12 mouse cellular contexts compared by ENCODE assay signal in the genomic region with DNA sequence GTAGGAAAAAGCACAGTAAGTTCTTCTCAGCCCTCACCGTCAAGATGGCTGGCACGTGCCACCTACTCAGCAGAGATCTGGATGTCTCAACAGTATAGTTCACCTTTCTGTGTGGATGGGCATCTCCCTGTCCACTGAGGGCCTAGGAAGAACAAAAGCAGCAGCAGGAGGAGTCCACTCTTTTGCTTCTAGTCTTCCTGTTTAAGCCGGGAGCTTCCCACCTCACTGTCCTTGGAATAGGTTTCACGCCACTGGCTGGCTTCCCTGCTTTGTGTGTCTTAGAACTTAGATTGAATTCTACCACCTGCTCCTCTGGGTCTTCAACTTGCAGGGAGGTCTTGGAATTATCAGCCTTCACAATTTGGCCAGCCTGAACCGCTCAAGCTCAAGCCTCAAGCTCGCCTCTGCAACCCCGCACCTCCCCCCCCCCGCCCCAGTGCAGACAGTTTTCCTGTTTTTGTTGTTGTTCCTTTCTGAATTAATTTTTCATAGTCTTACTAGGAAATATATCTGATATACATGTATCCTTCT. TPM values are rescaled to one million over a fixed set of nuclear protein-coding genes. Genes with fewer than 3 reads are reported as not detected.
DNase-seq lines count a peak whose midpoint lies in the region; ATAC-seq lines count a peak whose summit lies in the region.
"Had no signal": no experiment of that assay in that cellular context is flagged by ENCODE, and none has a peak within 500 bp of the region (broad histone marks: within the 10 kb centered on the region; RNA-seq: fewer than 3 reads in every experiment).

No protein-coding gene starts in this region.

- no peak overlapping the region for H3K4me3 ChIP-seq in heart, embryonic 16.5 days (ENCODE audit: low read length)
- H3K4me3 ChIP-seq in heart, embryonic 10.5 days, result no peak overlapping the region
- H3K4me3 ChIP-seq in midbrain, embryonic 15.5 days, result no peak overlapping the region
- no peak overlapping the region for H3K4me3 ChIP-seq in midbrain, embryonic 11.5 days (ENCODE audit: low read depth, low read length)
- H3K4me3 ChIP-seq in lung, embryonic 15.5 days, result no peak overlapping the region
- H3K4me3 ChIP-seq: liver, embryonic 13.5 days had no signal

- peak; percentile 41; the same call in 1 of the 2 replicates for ATAC-seq in heart, embryonic 16.5 days (replicated peaks; ENCODE audit: extremely low read depth, insufficient read depth, low FRiP score)
- ATAC-seq in midbrain, embryonic 15.5 days (replicated peaks), result peak; percentile 19; the same call in 1 of the 2 replicates
- no peak for ATAC-seq in midbrain, embryonic 11.5 days (ENCODE audit: low FRiP score)
- peak; percentile 61 for ATAC-seq in lung, embryonic 15.5 days (ENCODE audit: borderline replicate concordance, extremely low read depth, low FRiP score, low TSS enrichment)

- H3K4me2 ChIP-seq in heart, embryonic 16.5 days (ENCODE audit: low read depth, low read length), result peak overlapping the region; percentile 32
- H3K4me2 ChIP-seq in midbrain, embryonic 15.5 days, result no peak overlapping the region
- H3K4me2 ChIP-seq in midbrain, embryonic 11.5 days, result no peak overlapping the region
- H3K4me2 ChIP-seq in lung, embryonic 15.5 days, result peak overlapping the region; percentile 39
- H3K4me2 ChIP-seq: liver, embryonic 13.5 days had no signal

- DNase-seq in heart, embryonic 10.5 days (ENCODE audit: low spot score), result no peak
- DNase-seq in midbrain, embryonic 11.5 days (ENCODE audit: low spot score, missing footprints), result no peak
- peak; percentile 38 for DNase-seq in testis, postnatal 10 days (ENCODE audit: low spot score)
- no peak for DNase-seq in T-cell, adult 2 months (ENCODE audit: low spot score)
- no peak for DNase-seq in left cerebral cortex, adult 18-20 months (ENCODE audit: low spot score in 2 of 2)
- DNase-seq: liver, embryonic 13.5 days; thymus, postnatal 36 days had no signal

- H3K9me3 ChIP-seq in heart, embryonic 16.5 days (replicated peaks; ENCODE audit: control insufficient read depth, low read length), result no peaks in the 10 kb centered on the region
- no peaks in the 10 kb centered on the region for H3K9me3 ChIP-seq in heart, embryonic 10.5 days
- H3K9me3 ChIP-seq in midbrain, embryonic 15.5 days, result no peaks in the 10 kb centered on the region
- no peaks in the 10 kb centered on the region for H3K9me3 ChIP-seq in midbrain, embryonic 11.5 days (ENCODE audit: control insufficient read depth, low read length)
- no peaks in the 10 kb centered on the region for H3K9me3 ChIP-seq in lung, embryonic 15.5 days
- H3K9me3 ChIP-seq: liver, embryonic 13.5 days had no signal

- no peak overlapping the region for H3K27ac ChIP-seq in heart, embryonic 16.5 days (ENCODE audit: low read length)
- H3K27ac ChIP-seq in heart, embryonic 10.5 days, result no peak overlapping the region
- H3K27ac ChIP-seq in midbrain, embryonic 15.5 days, result no peak overlapping the region
- H3K27ac ChIP-seq in midbrain, embryonic 11.5 days (ENCODE audit: low read depth, low read length), result no peak overlapping the region
- H3K27ac ChIP-seq in lung, embryonic 15.5 days, result peak overlapping the region; percentile 89
- H3K27ac ChIP-seq: liver, embryonic 13.5 days had no signal

- no peaks in the 10 kb centered on the region for H3K36me3 ChIP-seq in heart, embryonic 16.5 days (ENCODE audit: control insufficient read depth, insufficient read depth)
- H3K36me3 ChIP-seq in heart, embryonic 10.5 days, result no peaks in the 10 kb centered on the region
- no peaks in the 10 kb centered on the region for H3K36me3 ChIP-seq in midbrain, embryonic 15.5 days (replicated peaks)
- no peaks in the 10 kb centered on the region for H3K36me3 ChIP-seq in midbrain, embryonic 11.5 days (ENCODE audit: control insufficient read depth, insufficient read depth, low read length)
- H3K36me3 ChIP-seq in lung, embryonic 15.5 days, result no peaks in the 10 kb centered on the region
- H3K36me3 ChIP-seq: liver, embryonic 13.5 days had no signal

- WGBS in heart, embryonic 16.5 days, result 72% methylated on average over 8 of the region's 8 CpGs
- 83% methylated on average over 8 of the region's 8 CpGs for WGBS in heart, embryonic 10.5 days
- WGBS in midbrain, embryonic 15.5 days, result 88% methylated on average over 8 of the region's 8 CpGs
- 89% methylated on average over 8 of the region's 8 CpGs for WGBS in midbrain, embryonic 11.5 days
- 57% methylated on average over 8 of the region's 8 CpGs for whole genome bisulfite sequencing in lung, embryonic 15.5 days

- no peaks in the 10 kb centered on the region for H3K27me3 ChIP-seq in heart, embryonic 16.5 days (ENCODE audit: control insufficient read depth, insufficient read depth, low read length)
- no peaks in the 10 kb centered on the region for H3K27me3 ChIP-seq in heart, embryonic 10.5 days (ENCODE audit: insufficient read depth, poor library complexity, severe bottlenecking)
- H3K27me3 ChIP-seq in midbrain, embryonic 15.5 days (replicated peaks), result no peaks in the 10 kb centered on the region
- no peaks in the 10 kb centered on the region for H3K27me3 ChIP-seq in midbrain, embryonic 11.5 days (ENCODE audit: control insufficient read depth, insufficient read depth, low read length)
- H3K27me3 ChIP-seq in lung, embryonic 15.5 days, result no peaks in the 10 kb centered on the region
- H3K27me3 ChIP-seq: liver, embryonic 13.5 days had no signal

- H3K9ac ChIP-seq in heart, embryonic 16.5 days (ENCODE audit: low read length), result no peak overlapping the region
- no peak overlapping the region for H3K9ac ChIP-seq in midbrain, embryonic 15.5 days
- no peak overlapping the region for H3K9ac ChIP-seq in midbrain, embryonic 11.5 days (ENCODE audit: low read length)
- no peak overlapping the region for H3K9ac ChIP-seq in lung, embryonic 15.5 days
- H3K9ac ChIP-seq: liver, embryonic 13.5 days had no signal

- peaks cover 10% of the 10 kb centered on the region for H3K4me1 ChIP-seq in heart, embryonic 16.5 days (ENCODE audit: control insufficient read depth, insufficient read depth, low read length)
- H3K4me1 ChIP-seq in heart, embryonic 10.5 days, result peaks cover 4% of the 10 kb centered on the region; the same call in 1 of the 2 replicates
- H3K4me1 ChIP-seq in midbrain, embryonic 15.5 days, result no peaks in the 10 kb centered on the region
- H3K4me1 ChIP-seq in midbrain, embryonic 11.5 days (ENCODE audit: control insufficient read depth, insufficient read depth, low read length), result no peaks in the 10 kb centered on the region
- H3K4me1 ChIP-seq in lung, embryonic 15.5 days, result peaks cover 10% of the 10 kb centered on the region
- H3K4me1 ChIP-seq: liver, embryonic 13.5 days had no signal

RNA-seq across cellular contexts. Expression of a gene that starts 45.7 kb away (rescaled TPM):
- not detected in 2 replicates for polyA plus RNA-seq in heart, embryonic 16.5 days (2015; fragmentation: Nextera tagmentation; extraction: Ambion mirVana)
- polyA plus RNA-seq in heart, embryonic 10.5 days (2016; fragmentation: Nextera tagmentation; extraction: Ambion mirVana), result not detected in 2 replicates
- 2.5 and 3.0 TPM in 2 replicates for polyA plus RNA-seq in midbrain, embryonic 15.5 days (2015; fragmentation: Nextera tagmentation; extraction: Ambion mirVana)
- 1.7 and 1.8 TPM in 2 replicates for polyA plus RNA-seq in midbrain, embryonic 11.5 days (2014; fragmentation: Nextera tagmentation; extraction: Ambion mirVana)
- polyA plus RNA-seq in lung, embryonic 15.5 days (2015; fragmentation: Nextera tagmentation; extraction: Ambion mirVana), result not detected in 2 replicates
- total RNA-seq in left cerebral cortex, adult 18-20 months (2021), result 10 to 100 TPM; 26.8 to 34.5 TPM
- total RNA-seq: ES-E14; monocyte, adult 5-6 weeks had no signal
- polyA plus RNA-seq: liver, embryonic 13.5 days had no signal

Comparison
In these comparisons a context has a peak if more than half of its experiments do, and no peak if none do; other contexts are left out.
1. H3K4me2 ChIP-seq: peak in heart, embryonic 16.5 days (single experiment) and lung, embryonic 15.5 days (single experiment); none in midbrain, embryonic 15.5 days (single experiment) and midbrain, embryonic 11.5 days (single experiment).